Mouse (Mus musculus) myocyte (in vitro differentiated cells): Measurements from ENCODE around the gene Kalrn.

Source experiments
- CEBPB ChIP-seq: IDR thresholded peaks from 2 replicates; pipeline ENCODE4 v1.6.1; 2011; ENCODE audit warnings: mild to moderate bottlenecking, moderate library complexity; ENCODE audit not compliant: poor library complexity, insufficient read depth, severe bottlenecking
- E2F4 ChIP-seq: IDR thresholded peaks from one replicate; pipeline ENCODE4 v1.6.1; 2011; ENCODE audit warnings: mild to moderate bottlenecking, control low read depth, moderate library complexity; ENCODE audit not compliant: insufficient read depth
- MAX ChIP-seq: IDR thresholded peaks from one replicate; pipeline ENCODE4 v1.6.1; 2011; ENCODE audit warnings: low read depth, mild to moderate bottlenecking, control low read depth
- MYOD1 ChIP-seq, 3 experiments: IDR thresholded peaks; one replicate each; pipeline ENCODE4 v1.6.1; 2011; ENCODE audit warnings: control low read depth in 2 of 3, low read depth in 2 of 3, mild to moderate bottlenecking in 2 of 3, moderate library complexity in 1 of 3; ENCODE audit not compliant: insufficient read length in 2 of 3, control insufficient read depth in 1 of 3
- MYOG ChIP-seq, 3 experiments: IDR thresholded peaks; one replicate each; pipeline ENCODE4 v1.6.1; 2011; ENCODE audit warnings: control low read depth in 2 of 3, low read depth in 2 of 3, mild to moderate bottlenecking in 2 of 3; ENCODE audit not compliant: insufficient read length in 2 of 3, control insufficient read depth in 1 of 3, insufficient read depth in 1 of 3
- POLR2A ChIP-seq: IDR thresholded peaks from one replicate; pipeline ENCODE4 v1.6.1; 2011; ENCODE audit warnings: low read depth, mild to moderate bottlenecking, control low read depth, moderate library complexity; ENCODE audit not compliant: insufficient read length
- POLR2AphosphoS2 ChIP-seq: IDR thresholded peaks from one replicate; pipeline ENCODE4 v1.6.1; 2011; ENCODE audit warnings: low read depth, control low read depth; ENCODE audit not compliant: insufficient read length
- REST ChIP-seq: IDR thresholded peaks from one replicate; pipeline ENCODE4 v1.6.1; 2011; ENCODE audit warnings: mild to moderate bottlenecking, control low read depth, moderate library complexity; ENCODE audit not compliant: insufficient read depth, insufficient read length
- SRF ChIP-seq: IDR thresholded peaks from one replicate; pipeline ENCODE4 v1.6.1; 2011; ENCODE audit warnings: low read depth; ENCODE audit not compliant: control insufficient read depth, insufficient read length
- TCF12 ChIP-seq: IDR thresholded peaks from one replicate; pipeline ENCODE4 v1.6.1; 2011; ENCODE audit warnings: mild to moderate bottlenecking, control low read depth; ENCODE audit not compliant: poor library complexity, insufficient read depth, severe bottlenecking
- TCF3 ChIP-seq: IDR thresholded peaks from one replicate; pipeline ENCODE4 v1.6.1; 2011; ENCODE audit warnings: low read depth, control low read depth; ENCODE audit not compliant: insufficient read length
- USF1 ChIP-seq: IDR thresholded peaks from one replicate; pipeline ENCODE4 v1.6.1; 2011; ENCODE audit warnings: low read depth, mild to moderate bottlenecking, control low read depth, moderate library complexity

GRCm38 (mm10) chr16:33989106-33989505, 584.2 kb downstream of the Kalrn start:
- no peak for TF ChIP-seq POLR2A
- TF ChIP-seq REST = no peak
- TF ChIP-seq POLR2AphosphoS2 = no peak
- TF ChIP-seq MYOD1 (IDR thresholded peaks at IDR 0.05; ENCODE audit: control insufficient read depth in 1 of 3, insufficient read length in 2 of 3, low read depth in 2 of 3) = no peak
- TF ChIP-seq E2F4 = no peak
- TF ChIP-seq SRF = no peak
- no peak for TF ChIP-seq USF1
- TF ChIP-seq TCF12 = no peak
- TF ChIP-seq TCF3 = no peak
- TF ChIP-seq MYOG (IDR thresholded peaks at IDR 0.05; ENCODE audit: control insufficient read depth in 1 of 3, insufficient read depth in 1 of 3, insufficient read length in 2 of 3, low read depth in 2 of 3) = no peak
- no peak for TF ChIP-seq MAX
- TF ChIP-seq CEBPB = no peak
